Mouse (Mus musculus): ENCODE results near the gene Olfr215.
"Not testable (repeated sequence)": the region's sequence is repeated elsewhere in the genome, so short reads cannot be mapped to it uniquely, and the experiment has no call there.

The Olfr215 gene

DNA sequence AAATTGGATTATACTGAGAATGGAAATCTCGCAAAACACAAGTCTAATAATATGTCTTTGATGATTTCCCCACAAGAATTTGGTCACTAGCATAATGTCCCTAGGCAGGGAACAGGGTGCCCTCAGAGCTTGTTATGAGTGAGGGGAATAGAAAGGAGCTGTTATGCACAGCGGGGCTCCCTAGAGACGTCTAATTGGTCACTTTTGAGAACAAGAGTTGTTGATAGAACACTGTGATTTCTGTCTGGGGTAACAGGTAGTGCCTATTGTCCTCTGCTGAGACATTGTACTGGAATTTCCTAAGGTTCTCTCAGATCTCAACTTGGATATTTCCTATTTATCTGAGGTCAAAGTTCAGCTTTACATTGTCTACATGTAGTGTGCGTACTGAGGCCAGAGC, at the start of gene Olfr215:
TSS of gene Olfr215 (minus strand) at position 101 of the 400 bp plus-strand sequence.
- no peak for DNase-seq (ENCODE audit: low spot score)

DNA sequence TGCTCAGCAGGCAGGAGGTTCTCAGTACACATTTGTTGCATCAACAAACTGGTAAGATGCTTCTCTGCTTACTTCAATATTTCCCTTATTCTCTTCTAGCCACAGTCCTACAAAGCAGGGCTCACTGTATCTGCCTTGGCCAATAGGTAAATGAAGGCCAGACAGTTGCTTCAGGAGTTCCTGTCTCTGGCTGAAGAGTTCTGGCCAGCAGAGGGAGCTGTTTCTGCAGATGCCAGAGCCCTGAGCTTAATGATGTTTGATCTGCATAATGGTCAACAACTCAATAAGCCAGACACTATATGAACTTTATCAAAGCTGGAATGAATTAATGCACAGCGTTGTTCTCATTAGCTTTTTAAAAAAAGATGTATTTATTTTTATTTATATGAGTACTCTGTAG, 48.1 kb upstream of the Olfr215 start:
- DNase-seq (ENCODE audit: low spot score), result peak; percentile 42

DNA sequence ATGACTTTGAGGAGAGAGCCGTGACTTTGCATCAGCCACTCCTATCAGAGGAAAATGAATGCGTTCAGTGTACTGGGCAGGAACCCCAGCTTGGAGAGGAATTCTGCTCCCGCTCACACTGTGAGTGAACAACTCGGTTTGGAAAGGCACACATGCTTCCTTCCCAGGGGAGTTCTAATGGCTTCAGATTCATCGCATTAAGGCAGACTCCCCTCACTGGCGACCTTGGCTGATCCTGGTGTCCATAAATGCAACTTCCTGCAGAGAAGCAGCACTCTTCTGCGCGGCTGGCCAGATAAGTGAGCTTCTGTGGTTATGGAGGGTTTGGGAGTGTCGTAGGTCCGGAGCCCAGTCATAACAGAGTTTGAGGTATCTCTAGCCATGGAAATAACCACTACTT, 45.8 kb upstream of the Olfr215 start:
- DNase-seq (ENCODE audit: low spot score), result no peak

DNA sequence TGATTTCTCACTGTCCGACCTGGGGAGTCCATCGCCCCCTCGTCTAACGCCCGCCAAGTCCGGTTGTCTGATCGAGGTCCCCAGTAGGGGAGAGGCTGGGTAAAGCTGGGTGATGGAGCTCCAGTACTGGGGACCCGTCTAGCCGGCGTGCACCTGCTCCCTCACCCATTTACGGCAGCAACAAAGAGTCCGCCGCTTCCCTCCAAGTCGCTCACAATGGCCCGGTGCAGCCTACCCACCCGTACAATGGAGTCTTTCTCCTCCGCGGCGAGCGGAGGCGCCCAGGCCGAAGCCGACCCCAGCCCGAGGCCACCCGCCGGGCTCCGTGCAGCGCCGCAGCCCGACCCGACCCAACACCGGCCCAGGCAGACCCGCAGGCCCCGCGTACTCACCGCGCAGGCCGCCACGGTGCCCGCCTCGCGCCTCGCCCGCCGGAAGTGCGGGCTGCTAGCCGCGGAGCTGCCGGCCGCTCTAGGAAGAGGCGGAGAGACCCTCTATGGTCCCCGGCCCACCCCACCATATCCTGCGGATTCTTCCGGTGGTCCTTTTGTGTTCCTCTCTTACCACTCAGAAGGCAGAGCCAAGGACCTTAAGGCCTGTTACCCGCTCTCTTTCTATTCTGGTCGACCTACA, 44.7 kb upstream of the Olfr215 start, which contains the start of gene Zfp422:
TSS of gene Zfp422 (minus strand) at position 461 of the 633 bp plus-strand sequence.
- no peak for DNase-seq (ENCODE audit: low spot score)

DNA sequence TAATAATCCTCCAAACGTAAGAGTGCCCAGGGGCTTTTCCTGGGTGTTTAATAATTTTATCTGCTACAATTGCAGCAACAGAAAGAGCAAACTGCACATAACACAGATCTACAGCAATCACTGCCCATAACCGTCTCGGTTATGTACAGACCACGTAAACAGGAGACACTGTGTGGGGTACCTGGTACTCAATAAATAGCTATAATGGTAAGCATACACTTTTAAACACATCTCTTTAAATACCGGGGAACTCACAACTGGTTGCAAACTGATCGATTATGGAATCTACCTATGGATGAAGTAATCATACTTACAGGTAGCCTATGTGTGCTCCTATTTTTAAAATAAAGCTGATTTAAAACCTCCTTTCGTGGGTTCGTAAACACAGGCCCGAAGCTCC, 44.1 kb upstream of the Olfr215 start:
- no peak for DNase-seq (ENCODE audit: low spot score)

DNA sequence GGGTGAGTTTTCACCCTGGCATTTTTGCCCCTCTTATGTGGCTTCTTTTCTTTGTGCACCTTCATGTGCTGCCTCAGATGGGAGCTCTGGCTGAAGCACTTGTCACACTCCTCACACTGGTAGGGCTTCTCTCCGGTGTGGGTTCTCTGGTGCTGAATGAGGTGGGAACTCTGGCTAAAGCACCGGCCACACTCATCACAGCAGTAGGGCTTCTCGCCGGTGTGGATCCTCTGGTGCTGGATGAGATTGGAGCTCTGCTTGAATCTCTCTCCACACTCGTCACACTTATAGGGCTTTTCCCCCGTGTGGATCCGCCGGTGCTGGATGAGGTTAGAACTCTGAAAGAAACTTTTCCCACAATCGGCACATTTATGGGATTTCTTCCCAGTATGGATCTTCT, 42.4 kb upstream of the Olfr215 start:
- DNase-seq (ENCODE audit: low spot score), result not testable (repeated sequence)

DNA sequence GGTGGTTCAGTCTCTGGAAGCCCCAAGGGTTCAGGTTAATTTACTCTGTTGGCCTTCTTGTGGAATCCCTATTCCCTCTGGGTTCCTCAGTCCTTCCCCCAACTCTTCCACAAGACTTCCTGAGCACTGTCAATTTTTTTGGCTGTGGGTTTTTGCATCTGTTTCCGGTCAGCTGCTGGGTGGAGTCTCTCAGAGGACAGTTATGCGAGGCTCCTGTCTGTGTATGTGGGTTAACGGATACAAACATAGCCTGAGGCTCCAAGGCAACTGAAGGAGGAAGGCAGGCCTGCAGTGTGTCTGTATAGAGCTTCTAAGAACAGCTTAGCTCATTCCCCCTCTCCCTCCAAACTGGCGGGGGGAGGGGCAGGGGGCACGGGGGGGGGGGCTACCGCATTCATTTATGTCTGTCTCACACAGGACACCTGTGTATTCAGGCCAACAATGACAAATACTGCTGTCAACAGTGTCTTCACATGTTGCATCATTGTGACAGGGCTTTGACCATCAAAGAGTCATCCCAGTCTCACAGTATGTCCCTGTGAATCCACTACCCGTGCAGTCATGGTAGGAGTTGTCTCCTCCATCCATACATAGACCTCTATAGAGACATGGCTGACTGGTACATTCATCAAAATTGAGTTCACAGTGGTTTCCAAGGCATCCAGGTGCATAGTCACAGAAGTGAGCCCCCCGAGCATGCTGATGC, 37.5 kb upstream of the Olfr215 start:
- no peak for DNase-seq (ENCODE audit: low spot score)

DNA sequence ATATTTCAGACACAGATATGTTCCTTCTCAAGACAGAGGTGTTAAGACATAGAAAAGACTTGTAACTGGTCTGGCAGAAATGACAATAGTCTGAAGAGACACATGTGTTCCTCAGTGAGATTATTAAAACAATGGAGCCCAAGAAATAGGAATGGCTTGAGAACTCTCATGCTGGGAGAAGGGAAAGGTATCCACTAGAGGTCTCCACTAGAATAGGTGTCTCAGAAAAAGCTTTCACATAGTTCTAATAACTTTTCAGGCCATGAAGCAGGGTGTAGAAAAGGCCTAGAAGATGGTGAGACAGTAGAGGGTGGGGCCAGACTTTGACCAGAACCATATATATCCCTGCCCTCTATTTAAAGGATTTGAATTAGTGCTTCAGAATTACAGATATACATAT, 34.1 kb upstream of the Olfr215 start:
- DNase-seq (ENCODE audit: low spot score), result no peak

DNA sequence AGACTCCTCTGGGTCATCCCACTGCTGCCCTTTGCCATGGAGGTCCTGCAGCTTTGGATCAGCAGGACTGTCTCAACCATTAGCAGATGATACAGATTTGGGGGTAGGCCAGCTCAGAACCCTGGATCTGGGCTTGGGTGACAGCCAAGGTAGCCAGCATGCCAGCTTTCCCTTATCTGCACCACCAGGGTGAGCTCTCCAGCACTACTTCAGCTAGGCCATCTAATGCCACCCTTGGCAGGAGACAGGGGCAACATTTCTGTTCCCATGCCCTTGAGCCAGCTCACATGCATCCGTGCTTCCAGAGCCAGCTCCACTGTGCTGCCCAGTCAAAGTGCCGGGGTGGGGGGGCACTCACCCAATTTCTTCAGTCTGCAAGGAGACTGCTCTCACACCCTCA, 31.7 kb upstream of the Olfr215 start:
- no peak for DNase-seq (ENCODE audit: low spot score)

DNA sequence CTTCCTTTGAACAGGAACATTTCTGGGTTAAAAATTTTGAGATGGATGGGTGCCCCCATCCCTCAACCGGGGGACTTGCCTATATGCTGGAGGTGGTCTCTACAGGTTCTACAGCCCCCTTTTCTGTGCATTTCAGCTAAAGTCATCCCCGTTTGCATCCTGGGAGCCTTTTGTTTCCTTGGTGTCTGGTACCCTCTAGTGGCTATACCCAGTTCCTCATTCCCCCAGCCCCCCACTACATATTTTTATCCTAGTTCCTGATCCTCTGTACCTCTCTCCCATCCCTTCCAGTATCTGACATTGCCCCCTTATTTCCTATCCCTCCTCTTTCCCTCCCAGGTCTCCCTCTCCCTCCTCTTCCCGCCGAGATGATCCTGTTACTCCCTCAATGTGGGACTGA, 23.2 kb upstream of the Olfr215 start:
- no peak for DNase-seq (ENCODE audit: low spot score)

DNA sequence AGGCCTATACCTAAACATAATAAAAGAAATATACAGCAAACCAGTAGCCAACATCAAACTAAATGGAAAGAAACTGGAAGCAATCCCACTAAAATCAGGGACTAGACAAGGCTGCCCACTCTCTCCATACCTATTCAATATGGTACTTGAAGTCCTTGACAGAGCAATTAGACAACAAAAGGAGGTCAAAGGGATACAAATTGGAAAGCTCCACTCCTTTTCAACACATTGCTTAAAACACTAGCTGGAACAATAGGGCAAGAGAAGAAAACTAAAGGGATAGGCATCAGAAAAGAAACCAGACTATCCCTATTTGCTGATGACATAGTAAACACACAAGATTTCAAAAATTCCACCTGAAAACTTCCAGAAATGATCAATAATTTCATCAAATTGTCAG, 17.0 kb upstream of the Olfr215 start:
- DNase-seq (ENCODE audit: low spot score), result not testable (repeated sequence)

DNA sequence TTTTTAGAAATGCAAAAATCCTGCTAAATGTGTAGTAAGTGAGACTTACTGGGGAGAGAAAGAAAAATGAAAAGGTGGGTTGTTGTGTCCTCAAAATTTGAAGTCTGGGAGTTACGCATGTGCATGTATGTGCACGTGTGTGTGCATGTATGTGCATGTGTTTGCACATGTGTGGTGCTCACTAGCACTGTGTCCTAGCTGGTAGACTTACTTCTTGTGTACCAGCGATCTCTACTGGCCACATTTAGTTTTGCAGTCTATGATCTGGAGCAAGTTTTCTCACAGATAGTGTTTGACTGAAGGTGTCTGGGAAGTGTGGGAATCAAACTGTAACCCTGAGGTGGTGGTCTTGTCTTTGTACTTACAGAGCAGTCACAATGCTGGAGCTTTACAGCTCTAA, 14.2 kb downstream of the Olfr215 start:
- DNase-seq (ENCODE audit: low spot score), result no peak

DNA sequence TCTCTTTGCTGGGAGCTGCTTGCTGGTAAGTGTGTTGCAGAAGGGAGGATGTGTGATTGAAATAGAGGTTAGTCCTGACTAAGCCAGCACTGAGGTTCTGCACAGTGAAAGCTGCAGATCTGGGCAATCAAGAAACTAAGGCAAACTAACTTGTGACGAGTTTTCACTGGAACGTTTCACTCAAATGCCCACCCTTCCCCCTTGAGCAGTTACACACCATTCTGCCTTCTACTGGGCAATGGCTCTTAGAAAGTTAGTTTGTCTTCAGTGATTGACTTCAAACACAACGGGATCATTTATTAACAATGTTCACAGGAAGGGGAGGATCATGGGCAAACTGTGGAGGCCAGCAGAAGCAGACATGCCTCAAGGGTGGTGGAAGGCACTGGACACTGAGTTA, 29.0 kb downstream of the Olfr215 start:
- DNase-seq (ENCODE audit: low spot score), result no peak

DNA sequence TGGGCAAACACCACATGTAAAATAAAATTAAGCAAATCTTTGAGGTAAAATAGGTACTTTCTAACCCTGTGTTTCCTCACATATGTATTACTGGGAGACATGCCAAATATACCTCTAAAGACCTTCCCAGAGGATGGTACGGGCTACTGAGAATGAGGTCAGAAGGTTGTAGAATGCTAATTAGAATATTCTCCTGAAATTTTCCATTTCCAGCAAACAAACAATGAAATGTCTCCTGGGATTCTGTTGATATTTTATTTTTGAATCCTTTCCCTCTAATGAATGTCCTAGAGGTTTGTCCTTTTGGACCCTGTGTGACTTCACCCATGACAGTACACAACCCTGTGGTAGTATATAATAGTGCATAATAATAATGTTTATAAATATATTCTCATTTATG, 30.1 kb downstream of the Olfr215 start, which contains the start of gene Olfr214:
TSS of gene Olfr214 (plus strand) at position 301 of the 400 bp plus-strand sequence.
- DNase-seq (ENCODE audit: low spot score), result no peak

DNA sequence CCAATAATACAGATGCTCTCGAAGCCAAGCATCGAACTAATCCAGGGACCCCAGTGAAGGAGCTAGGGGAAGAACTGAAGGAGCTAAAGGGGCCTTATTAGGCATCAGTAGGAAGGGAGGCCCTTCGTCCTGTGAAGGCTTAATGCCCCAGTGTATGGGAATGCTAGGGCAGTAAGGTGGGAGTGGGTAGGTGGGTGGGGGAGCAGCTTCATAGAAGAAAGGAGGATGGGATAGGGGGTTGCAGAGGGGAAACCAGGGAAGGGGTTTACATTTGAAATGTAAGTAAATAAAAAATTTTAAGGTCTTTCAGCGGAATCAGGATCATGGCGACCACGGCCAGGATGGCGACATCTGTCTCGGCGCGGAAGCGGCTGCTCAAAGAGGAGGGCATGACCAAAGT, 33.2 kb downstream of the Olfr215 start, which contains the start of gene Gm5580:
TSS of gene Gm5580 (plus strand) at position 301 of the 400 bp plus-strand sequence.
- not testable (repeated sequence) for DNase-seq (ENCODE audit: low spot score)

DNA sequence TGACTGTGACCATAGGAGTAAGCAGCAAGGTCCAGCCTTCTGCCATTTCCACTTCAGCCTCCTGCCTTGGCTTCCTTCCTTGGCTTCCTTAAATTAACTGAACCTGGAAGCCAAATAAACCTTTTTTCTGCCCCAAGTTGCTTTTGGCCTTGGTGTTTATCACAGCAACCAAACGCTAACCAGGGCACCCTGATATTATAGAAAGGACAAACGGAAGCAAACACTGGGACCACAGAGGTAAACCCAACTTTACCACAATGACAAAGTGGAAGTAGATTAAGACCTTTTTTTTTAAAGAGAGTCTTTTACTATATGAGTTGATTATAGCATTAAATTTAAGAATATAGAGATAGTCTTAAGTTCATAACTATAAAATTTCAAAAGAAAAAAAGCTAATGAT, 41.5 kb downstream of the Olfr215 start:
- DNase-seq (ENCODE audit: low spot score), result no peak

DNA sequence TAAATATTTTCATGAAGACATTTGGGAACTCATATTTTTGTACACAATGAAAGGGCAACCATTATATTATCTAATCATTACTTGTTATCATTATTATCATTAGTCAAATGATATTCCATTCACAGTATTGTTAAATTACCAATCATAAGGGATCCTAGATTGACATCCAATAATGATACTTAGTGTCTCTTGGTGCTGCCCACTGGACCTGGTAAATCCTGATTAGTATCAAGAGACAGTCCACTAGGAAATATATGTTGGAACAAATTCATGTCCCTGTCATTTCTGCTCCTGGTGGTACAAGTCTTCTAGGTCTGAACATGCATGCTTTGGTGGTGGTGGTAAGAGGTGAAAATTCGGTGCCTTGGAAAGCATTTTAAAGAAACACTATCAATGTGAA, 45.8 kb downstream of the Olfr215 start, which contains the start of gene Olfr213:
TSS of gene Olfr213 (plus strand) at position 301 of the 400 bp plus-strand sequence.
- no peak for DNase-seq (ENCODE audit: low spot score)

Measured in left cerebral cortex, adult 11 months (tissue).